Mouse (Mus musculus): ENCODE data around the gene Cacna2d3.

DNA sequence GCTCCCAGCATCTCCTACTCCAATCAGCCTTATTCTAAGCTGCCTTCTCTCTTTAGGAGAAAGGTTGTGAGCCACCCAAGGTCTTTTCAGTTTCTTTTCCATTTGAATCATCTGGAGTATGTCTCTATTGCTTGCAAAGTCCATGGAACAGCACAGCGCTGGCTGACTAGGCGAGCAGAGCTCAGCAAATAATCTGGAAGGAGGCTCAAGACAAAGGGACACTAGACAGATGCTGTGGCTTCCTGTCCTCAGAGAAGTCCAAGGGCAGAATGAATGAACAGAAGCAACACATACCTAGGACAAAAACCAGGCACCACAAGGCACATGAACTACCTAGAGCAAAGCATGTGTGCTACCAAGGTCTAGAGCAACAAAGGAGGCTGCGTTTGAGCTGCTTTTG is 328.8 kb downstream of the Cacna2d3 start:
- TF ChIP-seq CHD2 (IDR thresholded peaks at IDR 0.05; ENCODE audit: low read depth, low read length) (no peak), HCFC1 (IDR thresholded peaks at IDR 0.05; ENCODE audit: borderline replicate concordance, insufficient read depth, low read length) (no peak), MAFK (IDR thresholded peaks at IDR 0.05; ENCODE audit: insufficient read depth, low read depth, low read length) (no peak), ZC3H11A (IDR thresholded peaks at IDR 0.05; ENCODE audit: borderline replicate concordance, low read depth, low read length) (no peak), ZNF384 (IDR thresholded peaks at IDR 0.05; ENCODE audit: low read depth, low read length) (no peak)

Data from ES-E14 (cell line).